Mouse (Mus musculus): ENCODE results near the gene Ndufs2. TPM values are rescaled to one million over a fixed set of nuclear protein-coding genes. Genes with fewer than 3 reads are reported as not detected.
A peak's percentile ranks its signal among the peaks of the same experiment; 100 is the strongest.

Gene Ndufs2
- polyA plus RNA-seq, 1 experiment from 2014 or later: 188 TPM

- H3K9ac ChIP-seq (replicated peaks; ENCODE audit: low read depth): no peak overlapping the region
- no peaks in the 10 kb centered on the region for H3K9me3 ChIP-seq (ENCODE audit: low read length)
- WGBS: 40% methylated on average over 11 of the region's 11 CpGs
- TF ChIP-seq EP300 (IDR thresholded peaks at IDR 0.05) (no peak), CTCF (IDR thresholded peaks at IDR 0.05) (no peak)
- no peak overlapping the region for H3K27ac ChIP-seq (ENCODE audit: low read length)
- ATAC-seq (no peak), DNase-seq (ENCODE audit: low spot score) (no peak)
- no peak overlapping the region for H3K4me3 ChIP-seq (ENCODE audit: low read depth, low read length)
- no peak overlapping the region for H3K4me2 ChIP-seq (replicated peaks; ENCODE audit: low read depth, low read length)
- H3K27me3 ChIP-seq (replicated peaks; ENCODE audit: insufficient read depth, low read length): peaks cover 16% of the 10 kb centered on the region; the same call in 1 of the 2 replicates
- peaks cover 8% of the 10 kb centered on the region for H3K4me1 ChIP-seq (ENCODE audit: insufficient read depth, low read depth, low read length)
- no peaks in the 10 kb centered on the region for H3K36me3 ChIP-seq (ENCODE audit: insufficient read depth, low read length)
Measured at GRCm38 (mm10) chr1:171193911-171194830, 57.0 kb downstream of the Ndufs2 start.

- H3K4me2 ChIP-seq (replicated peaks; ENCODE audit: low read depth, low read length): 0 out of 2 replicates have a peak overlapping the region, but pooled peaks have one; percentile 8
- 12% methylated on average over 18 of the region's 18 CpGs for WGBS
- H3K27me3 ChIP-seq (replicated peaks; ENCODE audit: insufficient read depth, low read length): peaks cover 16% of the 10 kb centered on the region; the same call in 1 of the 2 replicates
- TF ChIP-seq CTCF (IDR thresholded peaks at IDR 0.05) (no peak), EP300 (IDR thresholded peaks at IDR 0.05) (no peak)
- no peak overlapping the region for H3K27ac ChIP-seq (ENCODE audit: low read length)
- ATAC-seq (no peak), DNase-seq (ENCODE audit: low spot score) (no peak)
- no peak overlapping the region for H3K9ac ChIP-seq (replicated peaks; ENCODE audit: low read depth)
- peak overlapping the region; percentile 2; the same call in 1 of the 2 replicates for H3K4me3 ChIP-seq (ENCODE audit: low read depth, low read length)
- H3K4me1 ChIP-seq (ENCODE audit: insufficient read depth, low read depth, low read length): peaks cover 8% of the 10 kb centered on the region
- no peaks in the 10 kb centered on the region for H3K9me3 ChIP-seq (ENCODE audit: low read length)
- H3K36me3 ChIP-seq (ENCODE audit: insufficient read depth, low read length): no peaks in the 10 kb centered on the region
Measured at GRCm38 (mm10) chr1:171193093-171193840, 57.9 kb downstream of the Ndufs2 start.

- peaks cover 8% of the 10 kb centered on the region for H3K4me1 ChIP-seq (ENCODE audit: insufficient read depth, low read depth, low read length)
- 53% methylated on average over 10 of the region's 10 CpGs for WGBS
- peaks cover 16% of the 10 kb centered on the region; the same call in 1 of the 2 replicates for H3K27me3 ChIP-seq (replicated peaks; ENCODE audit: insufficient read depth, low read length)
- no peak overlapping the region for H3K4me2 ChIP-seq (replicated peaks; ENCODE audit: low read depth, low read length)
- ATAC-seq: no peak
- DNase-seq (ENCODE audit: low spot score): no peak
- no peak overlapping the region for H3K4me3 ChIP-seq (ENCODE audit: low read depth, low read length)
- H3K27ac ChIP-seq (ENCODE audit: low read length): no peak overlapping the region
- no peak overlapping the region for H3K9ac ChIP-seq (replicated peaks; ENCODE audit: low read depth)
- H3K9me3 ChIP-seq (ENCODE audit: low read length): no peaks in the 10 kb centered on the region
- TF ChIP-seq CTCF (IDR thresholded peaks at IDR 0.05) (no peak), EP300 (IDR thresholded peaks at IDR 0.05) (no peak)
- H3K36me3 ChIP-seq (ENCODE audit: insufficient read depth, low read length): no peaks in the 10 kb centered on the region
Measured at GRCm38 (mm10) chr1:171192283-171192682, 58.9 kb downstream of the Ndufs2 start.

GRCm38 (mm10) chr1:171190832-171191231 is 60.4 kb downstream of the Ndufs2 start:
- no peak for ATAC-seq
- 94% methylated on average over 9 of the region's 9 CpGs for WGBS
- no peak overlapping the region for H3K4me2 ChIP-seq (replicated peaks; ENCODE audit: low read depth, low read length)

GRCm38 (mm10) chr1:171189476-171190114 is 61.6 kb downstream of the Ndufs2 start:
- peak; percentile 41 for ATAC-seq
- Histone ChIP-seq H3K9ac (replicated peaks; ENCODE audit: low read depth) (no peak overlapping the region), H3K36me3 (ENCODE audit: insufficient read depth, low read length) (no peaks in the 10 kb centered on the region), H3K4me1 (ENCODE audit: insufficient read depth, low read depth, low read length) (peaks cover 4% of the 10 kb centered on the region; the same call in 1 of the 2 replicates), H3K27ac (ENCODE audit: low read length) (no peak overlapping the region), H3K9me3 (ENCODE audit: low read length) (no peaks in the 10 kb centered on the region), H3K4me3 (ENCODE audit: low read depth, low read length) (no peak overlapping the region), H3K4me2 (replicated peaks; ENCODE audit: low read depth, low read length) (no peak overlapping the region), H3K27me3 (replicated peaks; ENCODE audit: insufficient read depth, low read length) (peaks cover 9% of the 10 kb centered on the region; the same call in 1 of the 2 replicates)
- WGBS: 49% methylated on average over 14 of the region's 14 CpGs
- no peak for DNase-seq (ENCODE audit: low spot score)
- TF ChIP-seq EP300 (IDR thresholded peaks at IDR 0.05) (no peak), CTCF (IDR thresholded peaks at IDR 0.05) (no peak)

More at GRCm38 (mm10) chr1:171190832-171191231, 60.4 kb downstream of the Ndufs2 start:
- Histone ChIP-seq H3K27ac (ENCODE audit: low read length) (no peak overlapping the region), H3K36me3 (ENCODE audit: insufficient read depth, low read length) (no peaks in the 10 kb centered on the region), H3K9ac (replicated peaks; ENCODE audit: low read depth) (no peak overlapping the region), H3K4me3 (ENCODE audit: low read depth, low read length) (no peak overlapping the region), H3K27me3 (replicated peaks; ENCODE audit: insufficient read depth, low read length) (peaks cover 16% of the 10 kb centered on the region; the same call in 1 of the 2 replicates), H3K4me1 (ENCODE audit: insufficient read depth, low read depth, low read length) (peaks cover 7% of the 10 kb centered on the region), H3K9me3 (ENCODE audit: low read length) (no peaks in the 10 kb centered on the region)
- TF ChIP-seq EP300 (IDR thresholded peaks at IDR 0.05) (no peak), CTCF (IDR thresholded peaks at IDR 0.05) (no peak)
- DNase-seq (ENCODE audit: low spot score): no peak
